Mouse (Mus musculus) hindbrain, postnatal 0 days (tissue): ENCODE results near the gene Epm2aip1. TPM values are rescaled to one million over a fixed set of nuclear protein-coding genes. Genes with fewer than 3 reads are reported as not detected.

Experiments
- ATAC-seq: fragments of 200-750 bp; cut with Nextera tagmentation; 2 replicates; pipeline ENCODE4 v1.8.0; 2017; ENCODE audit warnings: mild to moderate bottlenecking, moderate TSS enrichment, moderate library complexity
- DNase-seq: peaks from one replicate; pipeline ENCODE4 v3.0.0-alpha.2; 2015; ENCODE audit warnings: low spot score
- H3K27ac ChIP-seq: fragments of 300-500 bp; sonication (generic); 2 replicates; pipeline ENCODE4 v1.5.1; 2014; ENCODE audit warnings: mild to moderate bottlenecking
- H3K27me3 ChIP-seq: fragments of 300-500 bp; sonication (generic); 2 replicates; pipeline ENCODE4 v1.6.1; 2014; ENCODE audit warnings: low read length, mixed read lengths; ENCODE audit not compliant: insufficient read depth
- H3K36me3 ChIP-seq: fragments of 300-500 bp; sonication (generic); 2 replicates; pipeline ENCODE4 v1.6.1; 2014; ENCODE audit warnings: low read length, mixed read lengths; ENCODE audit not compliant: insufficient read depth
- H3K4me1 ChIP-seq: fragments of 300-500 bp; sonication (generic); 2 replicates; pipeline ENCODE4 v1.6.1; 2014; ENCODE audit warnings: antibody characterized with exemption, low read length, mixed read lengths; ENCODE audit not compliant: insufficient read depth
- H3K4me2 ChIP-seq: fragments of 300-500 bp; sonication (generic); 2 replicates; pipeline ENCODE4 v1.6.1; 2014; ENCODE audit warnings: low read depth, mild to moderate bottlenecking, low read length, moderate library complexity, mixed read lengths
- H3K4me3 ChIP-seq: fragments of 300-500 bp; sonication (generic); 2 replicates; pipeline ENCODE4 v1.5.1; 2014; ENCODE audit warnings: low read length
- H3K9ac ChIP-seq: fragments of 300-500 bp; sonication (generic); replicated peaks from 2 replicates; pipeline ENCODE4 v1.6.1; 2014; ENCODE audit warnings: mild to moderate bottlenecking, low read length, moderate library complexity, mixed read lengths
- H3K9me3 ChIP-seq: fragments of 300-500 bp; sonication (generic); 2 replicates; pipeline ENCODE4 v1.6.1; 2016; ENCODE audit warnings: low read length, mixed read lengths
- CTCF ChIP-seq: IDR thresholded peaks from 2 replicates; pipeline ENCODE4 v1.5.1; 2016; ENCODE audit warnings: antibody characterized with exemption, control low read depth, low read depth
- WGBS: fragments of 180-500 bp; shearing (Covaris S2); extraction: QIAGEN DNeasy Blood & Tissue Kit; methylation state at CpG from one replicate; pipeline ENCODE4 v1.1.7; 2014; 5-methylcytosine and 5-hydroxymethylcytosine counted together
- polyA plus RNA-seq: library from polyadenylated mRNA; unstranded; fragments of >200 nt; fragmentation: Nextera tagmentation; extraction: Ambion mirVana; gene quantifications from 2 replicates; pipeline ENCODE4 v1.2.1, GENCODE M21; 2015
- total RNA-seq: library from RNA; depleted of rRNA; stranded (reverse); fragments of >200 nt; gene quantifications from 2 replicates; pipeline ENCODE4 v1.2.3, GENCODE M21; 2014

The Epm2aip1 gene
- total and polyA plus RNA-seq, 2 experiments from 2014 or later: 36.0 to 81.4 TPM

DNA sequence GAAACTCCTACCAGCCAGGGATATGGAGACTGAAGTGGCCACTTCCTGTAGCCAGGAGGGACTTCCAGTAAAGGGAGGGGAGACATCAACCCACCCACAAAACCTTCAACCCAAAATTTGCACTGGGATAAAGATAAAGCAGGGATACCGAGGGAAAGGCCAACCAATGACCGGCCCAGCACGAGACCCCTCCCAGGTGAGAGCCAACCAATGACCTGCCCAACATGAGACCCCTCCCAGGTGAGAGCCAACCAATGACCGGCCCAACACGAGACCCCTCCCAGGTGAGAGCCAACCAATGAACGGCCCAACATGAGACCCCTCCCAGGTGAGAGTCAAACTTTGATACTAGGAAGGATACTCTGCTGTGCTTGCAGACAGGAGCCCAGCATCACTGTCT lies 23.2 kb downstream of the Epm2aip1 start:
- Histone ChIP-seq H3K4me2 (no peak overlapping the region), H3K4me1 (no peaks in the 10 kb centered on the region), H3K9ac (no peak overlapping the region), H3K9me3 (no peaks in the 10 kb centered on the region), H3K27ac (no peak overlapping the region), H3K27me3 (no peaks in the 10 kb centered on the region), H3K4me3 (no peak overlapping the region), H3K36me3 (no peaks in the 10 kb centered on the region)
- DNase-seq (no peak), ATAC-seq (no peak)
- 92% methylated on average over 6 of the region's 6 CpGs for WGBS
- TF ChIP-seq CTCF: no peak

DNA sequence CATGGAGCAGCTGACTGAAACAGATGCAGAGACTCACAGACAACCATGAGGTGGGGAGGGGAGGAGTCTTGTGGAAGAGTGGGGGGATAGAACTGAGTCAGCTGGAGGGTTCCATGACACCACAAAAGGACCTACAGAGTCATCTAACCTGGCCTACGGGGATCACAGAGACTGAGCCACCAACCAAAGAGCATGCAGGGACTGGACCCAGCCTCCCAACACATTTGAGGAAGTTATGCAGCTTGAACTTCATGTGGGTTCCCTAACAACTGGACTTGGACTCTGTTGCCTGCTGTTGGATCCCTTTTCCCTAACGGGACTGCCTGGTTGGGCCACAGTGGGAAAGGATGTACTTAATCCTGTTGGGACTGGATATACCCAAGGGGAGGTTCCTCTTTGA lies 23.6 kb downstream of the Epm2aip1 start:
- DNase-seq (no peak), ATAC-seq (no peak)
- no peaks in the 10 kb centered on the region for H3K27me3 ChIP-seq
- no peak for TF ChIP-seq CTCF
- WGBS: 70% methylated on average over 2 of the region's 2 CpGs
- H3K4me2 ChIP-seq: no peak overlapping the region
- H3K9ac ChIP-seq: no peak overlapping the region
- H3K9me3 ChIP-seq: no peaks in the 10 kb centered on the region
- H3K36me3 ChIP-seq: no peaks in the 10 kb centered on the region
- H3K4me3 ChIP-seq: no peak overlapping the region
- H3K27ac ChIP-seq: no peak overlapping the region
- H3K4me1 ChIP-seq: no peaks in the 10 kb centered on the region

DNA sequence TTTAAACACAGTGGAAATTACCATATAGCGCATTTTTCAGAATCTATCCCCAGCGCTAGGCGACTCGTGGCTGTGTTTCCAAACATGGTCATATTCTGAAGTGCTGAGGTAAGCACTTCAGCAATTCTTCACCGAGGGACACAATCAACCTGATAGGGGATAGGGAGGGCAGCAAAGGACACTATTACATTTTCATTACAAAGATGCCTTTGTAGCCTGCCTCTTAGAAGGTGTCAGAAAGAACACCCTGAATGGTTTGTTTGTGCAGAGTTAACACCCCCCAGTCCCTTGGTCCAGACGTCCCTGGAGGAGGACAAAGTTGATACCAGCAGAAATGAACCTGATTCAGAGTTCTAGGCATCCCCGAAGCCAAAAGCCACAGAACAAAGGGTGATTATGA lies 24.7 kb downstream of the Epm2aip1 start:
- H3K9me3 ChIP-seq: no peaks in the 10 kb centered on the region
- no peak for ATAC-seq
- no peak overlapping the region for H3K9ac ChIP-seq
- no peak for DNase-seq
- no peak overlapping the region for H3K4me2 ChIP-seq
- H3K4me1 ChIP-seq: no peaks in the 10 kb centered on the region
- H3K27ac ChIP-seq: no peak overlapping the region
- TF ChIP-seq CTCF: no peak
- H3K4me3 ChIP-seq: no peak overlapping the region
- H3K27me3 ChIP-seq: no peaks in the 10 kb centered on the region
- 80% methylated on average over 7 of the region's 7 CpGs for WGBS
- H3K36me3 ChIP-seq: no peaks in the 10 kb centered on the region

DNA sequence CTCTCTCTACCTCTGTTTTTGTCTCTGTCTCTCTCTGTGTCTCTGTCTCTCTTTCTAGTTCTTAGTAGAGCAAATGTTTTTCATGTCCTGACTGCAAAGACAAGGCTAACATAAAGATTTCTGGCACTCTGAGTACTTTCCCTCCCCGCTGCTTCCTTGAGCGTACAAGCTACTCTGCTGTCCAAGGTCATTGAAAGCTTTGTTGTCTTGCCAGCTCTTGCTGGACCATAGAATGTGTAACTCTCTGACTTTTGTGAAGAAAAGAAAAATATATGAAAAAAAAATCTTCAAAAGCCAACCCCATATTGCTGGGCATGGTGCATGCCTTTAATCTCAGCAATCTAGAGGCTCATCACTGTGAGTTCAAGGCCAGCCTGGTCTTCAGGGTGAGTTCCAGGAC lies 26.9 kb downstream of the Epm2aip1 start:
- Histone ChIP-seq H3K36me3 (no peaks in the 10 kb centered on the region), H3K9me3 (no peaks in the 10 kb centered on the region), H3K4me1 (no peaks in the 10 kb centered on the region), H3K4me2 (no peak overlapping the region), H3K4me3 (no peak overlapping the region), H3K9ac (no peak overlapping the region), H3K27ac (no peak overlapping the region), H3K27me3 (no peaks in the 10 kb centered on the region)
- ATAC-seq (no peak), DNase-seq (peak; percentile 22)
- no peak for TF ChIP-seq CTCF
- 52% methylated on average over 2 of the region's 2 CpGs for WGBS

DNA sequence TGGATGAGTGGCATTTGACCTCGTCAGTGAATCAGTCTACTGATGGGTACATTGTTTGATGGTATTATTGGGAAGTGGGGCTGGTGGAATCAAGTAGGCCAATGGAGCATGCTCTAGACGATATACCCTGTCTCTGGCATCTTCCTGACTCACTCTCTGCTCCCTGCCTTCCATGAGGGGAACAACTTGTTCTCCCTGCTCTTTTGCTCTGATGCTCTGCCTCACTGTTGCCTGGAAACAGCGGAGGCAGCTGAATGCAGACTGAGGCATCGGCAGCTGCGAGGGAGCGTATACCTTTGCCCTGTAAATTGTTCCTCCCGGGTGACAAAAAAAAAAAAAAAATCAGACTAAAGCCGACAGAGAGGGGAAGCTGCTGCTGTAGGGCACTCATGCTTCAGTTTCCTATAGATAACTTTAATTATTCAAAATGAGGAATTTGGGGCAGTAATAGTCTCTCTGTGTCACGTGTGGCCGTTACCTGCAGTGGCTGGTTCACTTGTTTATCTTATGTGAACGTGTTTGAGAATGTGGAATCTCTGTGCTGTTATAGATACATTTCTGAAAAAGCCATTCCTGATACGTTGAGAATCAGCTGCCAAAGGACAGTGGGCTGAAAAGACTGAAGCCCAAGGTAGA lies 30.6 kb downstream of the Epm2aip1 start:
- H3K36me3 ChIP-seq: no peaks in the 10 kb centered on the region
- no peak overlapping the region for H3K9ac ChIP-seq
- TF ChIP-seq CTCF: no peak
- peak; percentile 26 for DNase-seq
- H3K4me2 ChIP-seq: no peak overlapping the region
- H3K27me3 ChIP-seq: no peaks in the 10 kb centered on the region
- 40% methylated on average over 12 of the region's 12 CpGs for WGBS
- no peak overlapping the region for H3K27ac ChIP-seq
- no peaks in the 10 kb centered on the region for H3K4me1 ChIP-seq
- ATAC-seq: no peak
- no peaks in the 10 kb centered on the region for H3K9me3 ChIP-seq
- no peak overlapping the region for H3K4me3 ChIP-seq

DNA sequence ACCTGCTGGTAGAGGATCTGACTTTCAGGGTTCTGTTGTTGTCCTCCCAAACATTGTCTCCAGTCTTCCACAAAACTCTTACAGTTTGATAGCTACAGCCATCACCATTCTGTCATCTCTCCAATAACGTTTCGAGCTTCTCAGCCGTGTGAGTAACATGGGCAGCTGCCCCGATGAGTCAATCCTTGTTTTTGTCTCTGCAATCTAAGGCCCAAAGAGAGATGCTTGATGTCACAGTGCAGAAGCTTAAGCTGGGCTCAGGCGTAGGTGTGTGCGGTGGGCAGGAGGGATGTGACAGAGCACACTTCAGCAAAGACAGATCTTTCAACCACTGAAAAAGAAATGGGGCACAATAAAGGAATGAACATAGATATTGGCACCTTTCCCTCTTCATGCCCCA lies 32.3 kb downstream of the Epm2aip1 start:
- no peak overlapping the region for H3K9ac ChIP-seq
- no peaks in the 10 kb centered on the region for H3K4me1 ChIP-seq
- H3K4me3 ChIP-seq: no peak overlapping the region
- no peaks in the 10 kb centered on the region for H3K9me3 ChIP-seq
- DNase-seq (no peak), ATAC-seq (no peak)
- no peak for TF ChIP-seq CTCF
- no peaks in the 10 kb centered on the region for H3K36me3 ChIP-seq
- H3K27ac ChIP-seq: no peak overlapping the region
- no peak overlapping the region for H3K4me2 ChIP-seq
- no peaks in the 10 kb centered on the region for H3K27me3 ChIP-seq
- WGBS: 89% methylated on average over 6 of the region's 6 CpGs

DNA sequence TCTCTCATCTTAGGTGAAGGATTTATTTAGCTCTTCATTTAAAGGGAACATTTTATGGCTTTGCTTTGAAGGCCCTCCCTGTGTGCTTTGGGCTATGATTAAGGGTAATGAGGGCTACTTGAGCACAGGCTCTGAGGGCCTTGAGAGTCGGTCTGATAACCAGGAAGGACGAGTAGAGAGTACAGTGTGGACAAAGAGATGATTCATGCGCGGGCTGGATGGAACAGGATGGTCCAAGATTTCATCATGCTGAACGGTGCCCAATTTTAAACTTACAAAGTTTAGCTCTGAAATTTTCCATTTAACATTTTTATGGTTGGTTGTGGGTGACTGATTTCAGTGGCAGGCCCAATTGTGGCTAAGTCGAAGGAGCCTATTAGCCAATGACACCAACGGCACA lies 34.4 kb downstream of the Epm2aip1 start:
- ATAC-seq (no peak), DNase-seq (no peak)
- Histone ChIP-seq H3K36me3 (no peaks in the 10 kb centered on the region), H3K27ac (no peak overlapping the region), H3K9me3 (no peaks in the 10 kb centered on the region), H3K4me1 (no peaks in the 10 kb centered on the region), H3K4me2 (no peak overlapping the region), H3K9ac (no peak overlapping the region), H3K4me3 (no peak overlapping the region), H3K27me3 (no peaks in the 10 kb centered on the region)
- WGBS: 89% methylated on average over 7 of the region's 7 CpGs
- TF ChIP-seq CTCF: no peak
